Mouse (Mus musculus): ENCODE measurements around the gene Letm1.

DNA sequence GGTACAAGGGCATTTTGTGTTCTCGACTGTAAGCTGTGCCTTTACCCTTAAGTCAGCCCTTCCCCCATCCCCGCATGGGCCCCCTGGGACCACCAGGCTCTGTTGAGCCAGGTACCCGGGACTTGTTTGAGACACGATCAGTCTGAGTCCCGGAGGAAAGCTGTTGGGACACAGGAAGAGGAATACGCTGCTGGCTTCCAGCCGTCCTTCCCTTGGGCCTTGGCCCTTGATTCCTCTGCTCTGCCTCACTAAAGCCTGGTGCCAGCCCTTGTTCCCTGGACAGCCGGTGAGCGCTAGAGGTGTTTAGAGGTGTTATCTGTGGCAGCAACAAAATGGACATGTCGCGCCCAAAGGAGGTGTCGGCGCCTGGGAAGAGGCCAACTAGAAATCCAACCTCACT, 82.6 kb downstream of the Letm1 start:
- TF ChIP-seq CTCF (IDR thresholded peaks at IDR 0.05; ENCODE audit: extremely low read depth, insufficient read length, insufficient replicate concordance, low read depth, low read length) (no peak), POLR2A (IDR thresholded peaks at IDR 0.05; ENCODE audit: low read depth, low read length) (no peak)
